Mouse (Mus musculus): ENCODE data around the gene Prrg2. TPM values are rescaled to one million over a fixed set of nuclear protein-coding genes. Genes with fewer than 3 reads are reported as not detected.

Prrg2 gene
- polyA plus RNA-seq, 1 experiment = 27.3 TPM

- Histone ChIP-seq H3K4me3 (ENCODE audit: control insufficient read depth, low read depth, low read length) (no peak overlapping the region), H3K27ac (ENCODE audit: control insufficient read depth, insufficient read depth, low read depth, low read length) (no peak overlapping the region)
- TF ChIP-seq POLR2A (IDR thresholded peaks at IDR 0.05; ENCODE audit: control insufficient read depth, low read depth, low read length) (no peak), CTCF (IDR thresholded peaks at IDR 0.05; ENCODE audit: control insufficient read depth, insufficient read depth, insufficient replicate concordance, low read depth, low read length) (no peak)
Measured at GRCm38 (mm10) chr7:45095367-45095766, 32.9 kb upstream of the Prrg2 start.

GRCm38 (mm10) chr7:45094121-45094520 lies 31.6 kb upstream of the Prrg2 start:
- no peak for TF ChIP-seq POLR2A (IDR thresholded peaks at IDR 0.05; ENCODE audit: control insufficient read depth, low read depth, low read length)
- TF ChIP-seq CTCF (IDR thresholded peaks at IDR 0.05; ENCODE audit: control insufficient read depth, insufficient read depth, insufficient replicate concordance, low read depth, low read length) = no peak
- Histone ChIP-seq H3K27me3 (ENCODE audit: control insufficient read depth, insufficient read depth, low read length) (no peaks in the 10 kb centered on the region; the same call in 1 of the 2 replicates), H3K27ac (ENCODE audit: control insufficient read depth, insufficient read depth, low read depth, low read length) (no peak overlapping the region), H3K36me3 (ENCODE audit: control insufficient read depth, insufficient read depth, low read length) (no peaks in the 10 kb centered on the region), H3K4me3 (ENCODE audit: control insufficient read depth, low read depth, low read length) (no peak overlapping the region), H3K4me1 (ENCODE audit: control insufficient read depth, insufficient read depth, low read length) (peaks cover 22% of the 10 kb centered on the region)

More at GRCm38 (mm10) chr7:45095367-45095766, 32.9 kb upstream of the Prrg2 start:
- no peaks in the 10 kb centered on the region; the same call in 1 of the 2 replicates for H3K27me3 ChIP-seq (ENCODE audit: control insufficient read depth, insufficient read depth, low read length)
- peaks cover 19% of the 10 kb centered on the region for H3K4me1 ChIP-seq (ENCODE audit: control insufficient read depth, insufficient read depth, low read length)
- no peaks in the 10 kb centered on the region for H3K36me3 ChIP-seq (ENCODE audit: control insufficient read depth, insufficient read depth, low read length)

- no peak for TF ChIP-seq POLR2A (IDR thresholded peaks at IDR 0.05; ENCODE audit: control insufficient read depth, low read depth, low read length)
- H3K27ac ChIP-seq (ENCODE audit: control insufficient read depth, insufficient read depth, low read depth, low read length) = no peak overlapping the region
- H3K27me3 ChIP-seq (ENCODE audit: control insufficient read depth, insufficient read depth, low read length) = no peaks in the 10 kb centered on the region; the same call in 1 of the 2 replicates
- H3K4me1 ChIP-seq (ENCODE audit: control insufficient read depth, insufficient read depth, low read length) = peaks cover 22% of the 10 kb centered on the region
- H3K4me3 ChIP-seq (ENCODE audit: control insufficient read depth, low read depth, low read length) = no peak overlapping the region
- no peaks in the 10 kb centered on the region for H3K36me3 ChIP-seq (ENCODE audit: control insufficient read depth, insufficient read depth, low read length)
Measured at GRCm38 (mm10) chr7:45093516-45093905, 31.0 kb upstream of the Prrg2 start.

GRCm38 (mm10) chr7:45092828-45093515 lies 30.5 kb upstream of the Prrg2 start:
- TF ChIP-seq POLR2A (IDR thresholded peaks at IDR 0.05; ENCODE audit: control insufficient read depth, low read depth, low read length) (no peak), CTCF (IDR thresholded peaks at IDR 0.05; ENCODE audit: control insufficient read depth, insufficient read depth, insufficient replicate concordance, low read depth, low read length) (no peak)
- Histone ChIP-seq H3K27ac (ENCODE audit: control insufficient read depth, insufficient read depth, low read depth, low read length) (no peak overlapping the region), H3K27me3 (ENCODE audit: control insufficient read depth, insufficient read depth, low read length) (no peaks in the 10 kb centered on the region; the same call in 1 of the 2 replicates), H3K36me3 (ENCODE audit: control insufficient read depth, insufficient read depth, low read length) (no peaks in the 10 kb centered on the region), H3K4me3 (ENCODE audit: control insufficient read depth, low read depth, low read length) (no peak overlapping the region), H3K4me1 (ENCODE audit: control insufficient read depth, insufficient read depth, low read length) (peaks cover 25% of the 10 kb centered on the region)

- H3K36me3 ChIP-seq (ENCODE audit: control insufficient read depth, insufficient read depth, low read length) = no peaks in the 10 kb centered on the region
- H3K4me1 ChIP-seq (ENCODE audit: control insufficient read depth, insufficient read depth, low read length) = peaks cover 25% of the 10 kb centered on the region
- no peak for TF ChIP-seq CTCF (IDR thresholded peaks at IDR 0.05; ENCODE audit: control insufficient read depth, insufficient read depth, insufficient replicate concordance, low read depth, low read length)
- no peak for TF ChIP-seq POLR2A (IDR thresholded peaks at IDR 0.05; ENCODE audit: control insufficient read depth, low read depth, low read length)
- H3K27ac ChIP-seq (ENCODE audit: control insufficient read depth, insufficient read depth, low read depth, low read length) = no peak within 1 kb of the TSS; the same call in none of the 2 replicates
- peak within 1 kb of the TSS; percentile 51 for H3K4me3 ChIP-seq (ENCODE audit: control insufficient read depth, low read depth, low read length)
- H3K27me3 ChIP-seq (ENCODE audit: control insufficient read depth, insufficient read depth, low read length) = no peaks in the 10 kb centered on the region; the same call in 1 of the 2 replicates
Measured at GRCm38 (mm10) chr7:45092048-45092447, 29.6 kb upstream of the Prrg2 start, which contains the start of gene Rcn3. Rcn3 (minus strand) TSS chr7:45092221.

- Histone ChIP-seq H3K4me3 (ENCODE audit: control insufficient read depth, low read depth, low read length) (peak overlapping the region; percentile 51), H3K27ac (ENCODE audit: control insufficient read depth, insufficient read depth, low read depth, low read length) (no peak overlapping the region; the same call in 1 of the 2 replicates), H3K4me1 (ENCODE audit: control insufficient read depth, insufficient read depth, low read length) (peaks cover 25% of the 10 kb centered on the region), H3K36me3 (ENCODE audit: control insufficient read depth, insufficient read depth, low read length) (no peaks in the 10 kb centered on the region), H3K27me3 (ENCODE audit: control insufficient read depth, insufficient read depth, low read length) (no peaks in the 10 kb centered on the region; the same call in 1 of the 2 replicates)
- no peak for TF ChIP-seq POLR2A (IDR thresholded peaks at IDR 0.05; ENCODE audit: control insufficient read depth, low read depth, low read length)
- TF ChIP-seq CTCF (IDR thresholded peaks at IDR 0.05; ENCODE audit: control insufficient read depth, insufficient read depth, insufficient replicate concordance, low read depth, low read length) = no peak
Measured at GRCm38 (mm10) chr7:45091001-45091990, 28.8 kb upstream of the Prrg2 start.

Data from testis, adult 2 months (tissue).